Mouse (Mus musculus) lung, embryonic 14.5 days (tissue): ENCODE data around the gene Tep1. TPM values are rescaled to one million over a fixed set of nuclear protein-coding genes. Genes with fewer than 3 reads are reported as not detected.
A peak's percentile ranks its signal among the peaks of the same experiment; 100 is the strongest.

Source experiments
- ATAC-seq: fragments of 200-750 bp; cut with Nextera tagmentation; 2 replicates; pipeline ENCODE4 v1.8.0; 2017; ENCODE audit warnings: mild to moderate bottlenecking, moderate TSS enrichment, moderate library complexity; ENCODE audit not compliant: insufficient read depth
- DNase-seq: peaks from one replicate; pipeline ENCODE4 v3.0.0-alpha.2; 2015
- H3K27ac ChIP-seq: fragments of 300-500 bp; sonication (generic); 2 replicates; pipeline ENCODE4 v1.5.1; 2014; ENCODE audit warnings: low read depth, mild to moderate bottlenecking, moderate library complexity
- H3K27me3 ChIP-seq: fragments of 300-500 bp; sonication (generic); 2 replicates; pipeline ENCODE4 v1.6.1; 2014; ENCODE audit warnings: low read length, control low read depth; ENCODE audit not compliant: insufficient read depth
- H3K36me3 ChIP-seq: fragments of 300-500 bp; sonication (generic); 2 replicates; pipeline ENCODE4 v1.6.1; 2014; ENCODE audit warnings: control low read depth; ENCODE audit not compliant: insufficient read depth
- H3K4me1 ChIP-seq: fragments of 300-500 bp; sonication (generic); 2 replicates; pipeline ENCODE4 v1.6.1; 2014; ENCODE audit warnings: antibody characterized with exemption, control low read depth; ENCODE audit not compliant: insufficient read depth
- H3K4me2 ChIP-seq: fragments of 300-500 bp; sonication (generic); 2 replicates; pipeline ENCODE4 v1.6.1; 2014; ENCODE audit warnings: mild to moderate bottlenecking
- H3K4me3 ChIP-seq: fragments of 300-500 bp; sonication (generic); 2 replicates; pipeline ENCODE4 v1.5.1; 2014; ENCODE audit warnings: low read depth, low read length
- H3K9ac ChIP-seq: fragments of 300-500 bp; sonication (generic); 2 replicates; pipeline ENCODE4 v1.6.1; 2014
- H3K9me3 ChIP-seq: fragments of 300-500 bp; sonication (generic); 2 replicates; pipeline ENCODE4 v1.6.1; 2016; ENCODE audit warnings: low read depth, low read length, control low read depth
- CTCF ChIP-seq: IDR thresholded peaks from 2 replicates; pipeline ENCODE4 v1.5.1; 2016; ENCODE audit warnings: antibody characterized with exemption, low read depth
- WGBS: fragments of 180-500 bp; shearing (Covaris S2); extraction: QIAGEN DNeasy Blood & Tissue Kit; methylation state at CpG from one replicate; pipeline ENCODE4 v1.1.7; 2014; 5-methylcytosine and 5-hydroxymethylcytosine counted together
- polyA plus RNA-seq: library from polyadenylated mRNA; unstranded; fragments of >200 nt; fragmentation: Nextera tagmentation; extraction: Ambion mirVana; gene quantifications from 2 replicates; pipeline ENCODE4 v1.2.1, GENCODE M21; 2014

Gene Tep1
- polyA plus RNA-seq, 1 experiment from 2014 or later, result 6.1 TPM

DNA sequence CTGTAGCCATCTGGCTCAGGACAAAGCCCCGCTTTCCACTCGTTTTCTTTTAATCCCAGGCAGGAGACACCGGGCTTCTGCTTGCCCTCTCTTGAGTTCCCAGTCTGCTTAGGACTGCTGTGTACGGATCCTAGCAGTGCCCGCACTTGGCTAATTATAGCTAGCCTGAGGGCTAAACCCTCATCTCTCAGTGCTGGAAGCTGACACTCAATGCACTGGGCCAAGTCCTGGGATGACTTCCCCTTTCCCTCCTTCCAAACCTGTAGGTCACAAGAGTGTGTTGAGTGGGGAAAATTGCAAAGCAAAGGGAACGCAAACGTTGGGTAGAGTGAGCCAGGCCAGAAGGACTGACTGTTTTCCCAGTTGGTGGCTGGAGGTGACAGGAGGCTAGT lies 27.0 kb upstream of the Tep1 start, which contains the start of gene Klhl33:
Klhl33 (minus strand) TSS at position 134 of the 392 bp plus-strand sequence.
- peak; percentile 1 for DNase-seq
- ATAC-seq, result no peak
- 52% methylated on average over 7 of the region's 7 CpGs for WGBS

DNA sequence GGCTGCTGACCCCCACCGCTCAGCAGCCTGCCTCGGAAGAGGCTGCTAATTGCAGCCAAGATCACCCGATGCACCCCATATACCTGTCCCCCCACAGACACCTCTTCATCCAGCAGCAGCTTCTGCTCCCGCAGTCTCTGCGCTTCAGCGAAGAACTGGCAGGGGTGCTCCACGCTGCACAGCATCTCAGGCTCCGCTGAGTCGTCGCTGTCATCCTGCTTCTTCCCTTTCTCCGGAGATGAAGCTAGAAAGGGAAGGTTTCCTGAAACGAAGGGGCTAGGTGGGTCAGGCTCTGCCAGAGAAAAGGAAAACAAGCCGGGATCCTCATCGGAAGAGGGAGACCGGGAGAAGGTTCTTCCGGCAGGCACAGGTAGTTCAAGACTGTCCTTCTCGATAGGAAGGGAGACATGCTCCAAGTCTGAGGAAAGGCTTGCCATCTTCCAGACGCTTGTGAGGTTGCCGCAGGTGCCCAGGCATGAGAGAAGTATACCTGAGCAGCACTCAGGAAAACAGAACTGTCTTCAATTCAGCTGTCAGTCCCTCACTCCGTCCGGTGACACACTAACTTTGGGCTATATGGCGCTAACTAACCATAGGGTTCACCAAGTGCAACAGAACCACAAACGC lies 26.5 kb upstream of the Tep1 start:
- Histone ChIP-seq H3K9me3 (no peaks in the 10 kb centered on the region), H3K4me3 (peak overlapping the region; percentile 40), H3K27me3 (peaks cover 9% of the 10 kb centered on the region), H3K4me1 (0 out of 2 replicates have a peak, but pooled peaks cover 3% of the 10 kb centered on the region), H3K9ac (peak overlapping the region; percentile 57), H3K27ac (no peak overlapping the region), H3K36me3 (no peaks in the 10 kb centered on the region), H3K4me2 (peak overlapping the region; percentile 81)
- DNase-seq (peak; percentile 30), ATAC-seq (peak; percentile 33; the same call in 1 of the 2 replicates)
- no peak for TF ChIP-seq CTCF
- 20% methylated on average over 23 of the region's 23 CpGs for WGBS

More for the DNA sequence above, 27.0 kb upstream of the Tep1 start, which contains the start of gene Klhl33:
- H3K36me3 ChIP-seq, result no peaks in the 10 kb centered on the region
- H3K4me3 ChIP-seq, result peak within 1 kb of the TSS; percentile 40
- H3K27me3 ChIP-seq, result peaks cover 9% of the 10 kb centered on the region
- H3K9ac ChIP-seq, result peak within 1 kb of the TSS; percentile 57
- H3K4me2 ChIP-seq, result peak within 1 kb of the TSS; percentile 81
- H3K27ac ChIP-seq, result no peak within 1 kb of the TSS
- no peak for TF ChIP-seq CTCF
- 0 out of 2 replicates have a peak, but pooled peaks cover 3% of the 10 kb centered on the region for H3K4me1 ChIP-seq
- no peaks in the 10 kb centered on the region for H3K9me3 ChIP-seq

DNA sequence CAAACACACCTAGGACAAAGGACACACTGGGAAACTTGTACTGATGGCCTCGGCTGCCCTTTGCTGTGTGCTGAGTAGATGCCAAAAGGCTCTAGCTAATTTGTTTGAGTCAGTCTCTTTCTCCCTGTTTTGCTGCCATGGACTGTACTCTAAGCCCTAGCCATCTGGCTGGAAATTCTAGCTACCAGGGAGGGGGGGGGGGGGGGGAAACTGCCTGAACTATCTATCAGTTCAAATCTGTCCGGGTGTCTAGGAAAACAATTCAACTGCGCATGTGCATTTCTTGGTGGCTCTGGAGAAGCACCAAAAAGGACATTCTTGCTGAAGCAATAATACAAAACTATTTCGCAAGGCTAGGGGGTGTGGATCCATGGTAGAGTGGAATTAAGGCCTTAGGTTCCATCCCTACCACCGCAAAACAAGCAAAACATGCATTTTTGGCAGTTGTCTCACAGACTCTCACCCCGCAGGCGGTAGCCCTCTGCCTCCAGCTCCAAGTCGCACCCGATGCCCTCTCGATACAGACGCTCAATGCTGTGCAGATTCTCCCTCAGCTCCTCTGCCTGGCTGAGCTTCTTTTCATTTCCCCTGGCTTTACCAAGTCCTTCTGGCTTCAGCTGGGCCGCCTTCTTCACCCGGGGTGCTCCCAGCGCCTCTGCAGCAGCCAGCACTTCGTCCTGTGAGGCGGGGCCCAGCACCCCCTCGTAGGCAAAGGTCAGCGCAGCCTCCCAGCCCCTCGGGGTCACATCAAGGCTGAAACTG lies 25.8 kb upstream of the Tep1 start:
- ATAC-seq, result peak; percentile 72
- WGBS, result 13% methylated on average over 19 of the region's 19 CpGs
- peak overlapping the region; percentile 40 for H3K4me3 ChIP-seq
- peak overlapping the region; percentile 57 for H3K9ac ChIP-seq
- peak; percentile 90 for DNase-seq
- H3K27me3 ChIP-seq, result peaks cover 9% of the 10 kb centered on the region
- TF ChIP-seq CTCF, result no peak
- no peaks in the 10 kb centered on the region for H3K9me3 ChIP-seq
- H3K36me3 ChIP-seq, result no peaks in the 10 kb centered on the region
- H3K27ac ChIP-seq, result no peak overlapping the region
- 0 out of 2 replicates have a peak, but pooled peaks cover 3% of the 10 kb centered on the region for H3K4me1 ChIP-seq
- H3K4me2 ChIP-seq, result peak overlapping the region; percentile 81

DNA sequence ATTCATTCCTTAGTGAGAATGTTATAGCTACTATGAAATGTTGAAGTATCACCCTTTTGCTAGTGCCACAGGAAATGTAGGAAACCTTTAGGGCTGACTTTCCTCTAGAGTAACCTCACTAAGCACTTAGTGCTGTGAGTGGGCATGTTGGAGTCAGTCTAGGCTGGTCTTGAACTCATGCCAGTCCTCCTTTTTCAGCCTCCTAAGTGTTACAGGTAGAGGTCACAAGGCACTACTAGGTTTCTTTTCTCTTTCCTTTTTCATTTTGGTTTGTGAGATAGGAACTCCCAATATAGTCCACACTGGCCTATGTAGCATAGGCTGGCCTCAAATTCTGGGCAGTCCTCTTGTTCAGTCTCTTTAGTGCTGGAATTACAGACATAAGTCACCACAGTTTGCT lies 25.0 kb upstream of the Tep1 start:
- Histone ChIP-seq H3K4me2 (no peak overlapping the region), H3K4me3 (no peak overlapping the region), H3K36me3 (no peaks in the 10 kb centered on the region), H3K9me3 (no peaks in the 10 kb centered on the region), H3K27ac (no peak overlapping the region), H3K27me3 (peaks cover 9% of the 10 kb centered on the region), H3K9ac (no peak overlapping the region), H3K4me1 (0 out of 2 replicates have a peak, but pooled peaks cover 3% of the 10 kb centered on the region)
- no peak for ATAC-seq
- TF ChIP-seq CTCF, result no peak
- no peak for DNase-seq

DNA sequence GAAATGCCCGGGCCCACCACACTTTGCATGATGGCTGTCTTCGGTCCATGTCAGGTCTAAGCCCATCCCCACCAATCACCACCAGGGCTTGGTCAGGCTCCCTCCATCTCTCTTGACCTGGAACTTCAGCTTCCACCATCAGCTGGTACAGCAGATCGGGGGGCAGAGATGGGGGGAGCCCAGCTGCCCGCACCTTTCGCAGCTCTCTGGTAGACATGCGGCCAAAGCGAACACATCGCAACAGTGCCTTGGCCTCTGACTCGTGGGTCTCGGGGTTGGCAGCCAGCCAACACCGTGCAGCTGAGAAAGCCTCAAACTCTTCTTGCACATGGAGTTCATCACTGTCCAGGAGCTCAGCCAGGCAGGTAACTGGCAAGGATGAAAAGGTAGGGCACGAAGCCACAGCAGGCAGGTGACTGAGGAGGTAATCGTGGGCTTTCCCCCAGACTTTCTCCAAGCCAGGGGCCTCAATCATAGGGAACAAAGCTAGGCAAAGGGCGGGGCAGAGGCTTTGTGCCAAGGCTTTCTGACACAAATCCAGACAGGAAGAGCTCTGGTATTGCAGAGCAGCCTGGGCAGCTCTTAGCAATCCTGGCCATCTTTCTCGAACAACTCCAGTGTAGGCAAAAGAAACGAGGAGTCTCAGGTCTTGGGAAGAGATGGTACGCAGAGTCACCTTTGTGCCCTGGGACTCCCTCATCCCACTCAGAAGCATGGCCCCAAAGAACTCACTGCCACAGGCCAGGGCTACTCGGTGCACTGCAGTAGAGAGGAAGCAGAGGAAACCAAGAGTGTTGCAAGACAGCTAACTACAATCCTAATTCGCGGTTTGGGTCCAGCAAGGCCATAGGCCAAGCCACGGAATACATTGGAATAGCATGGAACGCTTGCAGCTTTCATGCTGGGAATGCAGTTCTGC lies 22.4 kb upstream of the Tep1 start:
- TF ChIP-seq CTCF, result no peak
- Histone ChIP-seq H3K4me1 (0 out of 2 replicates have a peak, but pooled peaks cover 3% of the 10 kb centered on the region), H3K27me3 (peaks cover 9% of the 10 kb centered on the region), H3K9ac (no peak overlapping the region), H3K4me2 (no peak overlapping the region), H3K4me3 (no peak overlapping the region), H3K9me3 (no peaks in the 10 kb centered on the region), H3K27ac (no peak overlapping the region), H3K36me3 (no peaks in the 10 kb centered on the region)
- ATAC-seq, result no peak
- DNase-seq, result peak; percentile 28
- WGBS, result 77% methylated on average over 22 of the region's 22 CpGs

DNA sequence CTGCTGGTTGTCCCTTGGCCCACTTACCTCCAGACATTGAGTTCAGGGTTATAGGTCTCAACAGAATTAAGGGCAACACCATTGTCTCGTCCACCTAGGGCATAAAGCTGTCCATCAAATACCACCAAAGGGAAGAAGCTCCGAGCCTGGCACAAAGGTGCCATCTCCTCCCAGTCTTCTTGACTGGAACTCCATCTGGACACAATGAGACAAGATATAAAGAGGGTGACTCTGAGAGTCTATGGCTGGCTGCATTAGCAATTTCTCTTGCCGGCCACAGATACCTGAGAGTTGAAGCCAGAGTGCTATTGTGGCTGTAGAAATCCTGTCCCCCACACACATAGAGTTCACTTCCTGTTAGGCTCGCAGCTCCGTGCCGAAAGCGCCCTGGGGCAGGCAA lies 21.7 kb upstream of the Tep1 start:
- Histone ChIP-seq H3K27ac (no peak overlapping the region), H3K9ac (no peak overlapping the region), H3K9me3 (no peaks in the 10 kb centered on the region), H3K4me1 (0 out of 2 replicates have a peak, but pooled peaks cover 3% of the 10 kb centered on the region), H3K27me3 (peaks cover 8% of the 10 kb centered on the region), H3K4me3 (no peak overlapping the region), H3K36me3 (no peaks in the 10 kb centered on the region), H3K4me2 (no peak overlapping the region)
- DNase-seq (no peak), ATAC-seq (no peak)
- no peak for TF ChIP-seq CTCF
- WGBS, result 90% methylated on average over 7 of the region's 7 CpGs
